Mouse (Mus musculus): ENCODE data around the gene Slc25a11. TPM values are rescaled to one million over a fixed set of nuclear protein-coding genes. Genes with fewer than 3 reads are reported as not detected.

Gene Slc25a11
- polyA plus RNA-seq, 1 experiment from 2014 or later, result 171 TPM

DNA sequence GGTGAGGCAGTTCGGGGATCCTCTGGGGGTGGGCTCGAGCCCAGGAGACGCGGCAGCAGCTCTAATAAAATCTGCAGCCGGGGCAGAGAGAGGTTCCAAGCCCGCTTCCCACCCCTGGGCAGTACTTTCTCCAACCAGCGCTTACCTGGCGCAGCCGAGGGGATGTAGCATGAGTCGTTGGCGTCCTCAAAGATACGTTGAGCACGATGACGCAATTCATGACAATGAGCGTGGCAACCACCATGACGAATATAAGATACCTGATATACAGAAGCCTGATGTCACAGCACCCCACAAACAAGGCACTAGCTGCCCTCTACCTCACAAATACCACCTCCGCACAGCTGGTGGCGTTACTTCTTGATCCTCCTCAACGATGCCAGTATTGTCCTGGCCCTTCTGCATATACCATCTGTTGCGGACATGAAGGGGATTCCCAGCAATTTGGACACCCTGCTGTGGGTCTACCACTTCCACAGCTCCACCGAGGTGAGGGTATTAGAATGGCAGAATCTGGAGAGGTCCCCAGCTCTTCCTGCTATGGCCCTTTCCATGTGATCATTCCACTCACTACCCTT is 31.7 kb downstream of the Slc25a11 start, which contains the start of gene 4930544D05Rik:
Gene 4930544D05Rik (plus strand): TSS at position 333 of the 578 bp plus-strand sequence.
- H3K4me2 ChIP-seq (replicated peaks), result peak within 1 kb of the TSS; percentile 83
- no peaks in the 10 kb centered on the region for H3K9me3 ChIP-seq (replicated peaks)
- H3K27me3 ChIP-seq, result no peaks in the 10 kb centered on the region
- peak within 1 kb of the TSS; percentile 45 for H3K9ac ChIP-seq
- peak within 1 kb of the TSS; percentile 52 for H3K27ac ChIP-seq (replicated peaks)
- H3K36me3 ChIP-seq, result peaks cover 28% of the 10 kb centered on the region
- 14% methylated on average over 21 of the region's 21 CpGs for WGBS
- H3K4me1 ChIP-seq, result peaks cover 14% of the 10 kb centered on the region
- H3K4me3 ChIP-seq (replicated peaks), result peak within 1 kb of the TSS; percentile 42
- ATAC-seq (ENCODE audit: insufficient number of reproducible peaks, low FRiP score, low TSS enrichment, low read depth), result peak; percentile 13; the same call in 1 of the 2 replicates

DNA sequence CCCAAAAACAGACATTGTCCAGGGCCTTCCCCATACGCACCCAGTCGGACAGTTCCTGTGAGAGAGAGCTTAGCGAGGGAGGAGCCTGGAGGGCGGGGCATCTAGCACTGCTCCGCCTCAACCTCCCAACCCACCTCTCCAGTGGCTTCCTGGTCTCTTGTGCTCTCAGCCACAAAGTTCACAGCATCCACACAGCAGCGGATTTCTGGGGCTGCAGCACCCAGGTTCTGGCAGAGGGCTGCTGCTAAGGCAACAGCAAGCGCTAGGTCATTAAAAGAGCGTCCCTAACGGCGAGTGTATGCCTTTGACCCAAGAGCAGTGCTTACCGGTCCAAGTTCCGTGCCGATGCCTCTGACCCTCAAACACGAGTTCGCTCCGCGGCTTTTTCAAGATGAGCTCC is 32.2 kb downstream of the Slc25a11 start:
- peak; percentile 79; the same call in 1 of the 2 replicates for ATAC-seq (ENCODE audit: insufficient number of reproducible peaks, low FRiP score, low TSS enrichment, low read depth)
- peak overlapping the region; percentile 83 for H3K4me2 ChIP-seq (replicated peaks)
- H3K27me3 ChIP-seq, result no peaks in the 10 kb centered on the region
- peaks cover 34% of the 10 kb centered on the region for H3K36me3 ChIP-seq
- peak overlapping the region; percentile 45 for H3K9ac ChIP-seq
- WGBS, result 2% methylated on average over 17 of the region's 17 CpGs
- peaks cover 14% of the 10 kb centered on the region for H3K4me1 ChIP-seq
- H3K9me3 ChIP-seq (replicated peaks), result no peaks in the 10 kb centered on the region
- peak overlapping the region; percentile 42 for H3K4me3 ChIP-seq (replicated peaks)
- H3K27ac ChIP-seq (replicated peaks), result peak overlapping the region; percentile 52

DNA sequence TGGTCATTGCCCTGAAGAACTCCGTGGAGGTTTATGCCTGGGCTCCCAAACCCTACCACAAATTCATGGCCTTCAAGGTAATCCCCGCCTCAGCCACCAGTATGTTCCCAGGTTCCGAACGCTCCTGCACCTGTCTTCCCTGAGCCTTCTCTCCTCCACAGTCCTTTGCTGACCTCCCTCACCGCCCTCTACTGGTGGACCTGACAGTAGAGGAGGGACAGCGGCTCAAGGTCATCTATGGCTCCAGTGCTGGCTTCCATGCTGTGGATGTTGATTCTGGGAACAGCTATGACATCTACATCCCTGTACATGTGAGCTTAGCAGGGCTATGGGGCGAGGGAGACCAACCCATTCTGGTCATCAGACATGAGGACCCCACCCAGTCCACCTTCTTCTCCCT is 34.8 kb downstream of the Slc25a11 start:
- H3K4me3 ChIP-seq (replicated peaks), result no peak overlapping the region
- H3K9ac ChIP-seq, result no peak overlapping the region
- peaks cover 59% of the 10 kb centered on the region for H3K36me3 ChIP-seq
- no peak overlapping the region for H3K4me2 ChIP-seq (replicated peaks)
- H3K9me3 ChIP-seq (replicated peaks), result no peaks in the 10 kb centered on the region
- ATAC-seq (ENCODE audit: insufficient number of reproducible peaks, low FRiP score, low TSS enrichment, low read depth), result no peak
- 74% methylated on average over 7 of the region's 7 CpGs for WGBS
- H3K27ac ChIP-seq (replicated peaks), result no peak overlapping the region
- no peaks in the 10 kb centered on the region for H3K27me3 ChIP-seq
- peaks cover 14% of the 10 kb centered on the region for H3K4me1 ChIP-seq

GRCm38 (mm10) chr11:70610752-70611151 is 36.5 kb downstream of the Slc25a11 start:
- no peak overlapping the region for H3K4me2 ChIP-seq (replicated peaks)
- H3K9ac ChIP-seq, result no peak overlapping the region
- H3K4me1 ChIP-seq, result peaks cover 12% of the 10 kb centered on the region
- H3K4me3 ChIP-seq (replicated peaks), result no peak overlapping the region
- H3K27ac ChIP-seq (replicated peaks), result no peak overlapping the region
- ATAC-seq (ENCODE audit: insufficient number of reproducible peaks, low FRiP score, low TSS enrichment, low read depth), result no peak
- no peaks in the 10 kb centered on the region for H3K27me3 ChIP-seq
- H3K36me3 ChIP-seq, result peaks cover 77% of the 10 kb centered on the region
- WGBS, result 84% methylated on average over 4 of the region's 4 CpGs
- H3K9me3 ChIP-seq (replicated peaks), result no peaks in the 10 kb centered on the region

DNA sequence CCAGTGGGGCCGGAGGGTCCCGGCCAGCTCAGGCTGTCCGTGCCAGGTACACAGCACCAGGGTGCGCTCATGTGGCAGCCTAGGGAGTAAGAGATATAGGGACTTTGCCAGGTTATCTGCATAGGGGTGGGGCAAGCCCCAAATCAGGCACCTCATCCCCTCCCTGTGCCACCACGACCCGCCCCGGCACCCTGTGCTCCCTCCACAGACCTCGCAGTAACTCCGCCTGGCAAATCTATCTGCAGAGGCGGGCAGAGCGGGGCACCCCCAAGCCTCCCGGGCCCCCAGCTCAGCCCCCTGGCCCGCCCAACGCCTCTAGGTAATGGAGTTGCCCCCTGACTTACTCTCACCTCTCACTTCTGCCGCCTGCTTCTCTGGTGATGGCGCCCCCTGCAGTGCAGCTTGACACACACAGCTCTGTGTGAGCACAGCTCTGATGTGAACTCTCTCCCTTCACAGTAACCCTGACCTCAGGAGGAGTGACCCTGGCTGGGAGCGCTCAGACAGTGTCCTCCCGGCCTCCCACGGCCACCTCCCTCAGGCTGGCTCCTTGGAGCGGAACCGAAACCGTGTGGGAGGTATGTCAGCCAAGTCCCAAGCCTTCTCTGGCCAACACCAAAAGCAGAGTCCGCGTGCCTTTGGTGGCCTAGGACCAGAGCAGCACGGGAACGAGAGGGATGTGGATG is 38.8 kb downstream of the Slc25a11 start:
- no peaks in the 10 kb centered on the region for H3K4me1 ChIP-seq
- no peaks in the 10 kb centered on the region for H3K27me3 ChIP-seq
- 85% methylated on average over 26 of the region's 26 CpGs for WGBS
- H3K9me3 ChIP-seq (replicated peaks), result no peaks in the 10 kb centered on the region
- no peak overlapping the region for H3K4me3 ChIP-seq (replicated peaks)
- no peak overlapping the region for H3K4me2 ChIP-seq (replicated peaks)
- H3K9ac ChIP-seq, result no peak overlapping the region
- no peak overlapping the region for H3K27ac ChIP-seq (replicated peaks)
- ATAC-seq (ENCODE audit: insufficient number of reproducible peaks, low FRiP score, low TSS enrichment, low read depth), result no peak
- H3K36me3 ChIP-seq, result peaks cover 98% of the 10 kb centered on the region

- no peak overlapping the region for H3K4me3 ChIP-seq (replicated peaks)
- 83% methylated on average over 9 of the region's 9 CpGs for WGBS
- no peak overlapping the region for H3K4me2 ChIP-seq (replicated peaks)
- H3K9ac ChIP-seq, result no peak overlapping the region
- H3K27me3 ChIP-seq, result no peaks in the 10 kb centered on the region
- H3K27ac ChIP-seq (replicated peaks), result no peak overlapping the region
- H3K4me1 ChIP-seq, result no peaks in the 10 kb centered on the region
- peaks cover 99% of the 10 kb centered on the region for H3K36me3 ChIP-seq
- ATAC-seq (ENCODE audit: insufficient number of reproducible peaks, low FRiP score, low TSS enrichment, low read depth), result no peak
- no peaks in the 10 kb centered on the region for H3K9me3 ChIP-seq (replicated peaks)
Observed at GRCm38 (mm10) chr11:70607611-70608010, 39.7 kb downstream of the Slc25a11 start.

- peaks cover 92% of the 10 kb centered on the region for H3K36me3 ChIP-seq
- 58% methylated on average over 12 of the region's 12 CpGs for WGBS
Observed at GRCm38 (mm10) chr11:70606717-70607116, 40.6 kb downstream of the Slc25a11 start.

DNA sequence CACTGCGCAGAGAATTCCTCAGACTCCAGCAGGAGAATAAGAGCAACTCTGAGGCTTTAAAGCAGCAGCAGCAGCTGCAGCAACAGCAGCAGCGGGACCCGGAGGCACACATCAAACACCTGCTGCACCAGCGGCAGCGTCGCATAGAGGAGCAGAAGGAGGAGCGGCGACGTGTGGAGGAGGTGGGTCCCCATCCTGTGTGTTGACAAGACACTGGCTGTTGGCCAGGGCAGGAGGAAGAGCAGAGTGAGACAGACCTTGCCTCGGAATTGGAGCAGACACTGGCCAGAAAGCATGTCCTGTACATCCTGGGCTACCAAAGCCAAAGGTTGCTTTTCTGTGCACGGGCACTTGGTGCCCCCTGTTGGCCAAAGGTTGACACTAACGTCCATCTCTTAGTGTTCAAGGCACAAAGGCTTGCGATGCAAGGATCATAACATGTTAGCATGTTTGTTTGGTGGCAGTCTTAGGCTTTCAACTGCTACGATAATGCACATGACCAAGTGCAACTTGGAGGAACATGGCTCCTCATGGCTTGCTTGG is 42.2 kb downstream of the Slc25a11 start:
- Histone ChIP-seq H3K4me3 (replicated peaks) (no peak overlapping the region), H3K9ac (no peak overlapping the region), H3K9me3 (replicated peaks) (no peaks in the 10 kb centered on the region), H3K4me1 (no peaks in the 10 kb centered on the region), H3K36me3 (peaks cover 80% of the 10 kb centered on the region), H3K27ac (replicated peaks) (no peak overlapping the region), H3K4me2 (replicated peaks) (no peak overlapping the region), H3K27me3 (no peaks in the 10 kb centered on the region)
- WGBS, result 53% methylated on average over 14 of the region's 14 CpGs
- no peak for ATAC-seq (ENCODE audit: insufficient number of reproducible peaks, low FRiP score, low TSS enrichment, low read depth)

More at GRCm38 (mm10) chr11:70606717-70607116, 40.6 kb downstream of the Slc25a11 start:
- H3K27me3 ChIP-seq, result no peaks in the 10 kb centered on the region
- H3K27ac ChIP-seq (replicated peaks), result no peak overlapping the region
- H3K9ac ChIP-seq, result no peak overlapping the region
- no peak overlapping the region for H3K4me3 ChIP-seq (replicated peaks)
- no peaks in the 10 kb centered on the region for H3K9me3 ChIP-seq (replicated peaks)
- no peaks in the 10 kb centered on the region for H3K4me1 ChIP-seq
- ATAC-seq (ENCODE audit: insufficient number of reproducible peaks, low FRiP score, low TSS enrichment, low read depth), result no peak
- no peak overlapping the region for H3K4me2 ChIP-seq (replicated peaks)

GRCm38 (mm10) chr11:70598451-70598953 is 48.8 kb downstream of the Slc25a11 start:
- Histone ChIP-seq H3K4me3 (replicated peaks) (no peak overlapping the region), H3K9ac (no peak overlapping the region), H3K4me1 (no peaks in the 10 kb centered on the region; the same call in 1 of the 2 replicates), H3K36me3 (peaks cover 36% of the 10 kb centered on the region), H3K27me3 (no peaks in the 10 kb centered on the region), H3K9me3 (replicated peaks) (no peaks in the 10 kb centered on the region), H3K4me2 (replicated peaks) (no peak overlapping the region), H3K27ac (replicated peaks) (no peak overlapping the region)
- ATAC-seq (ENCODE audit: insufficient number of reproducible peaks, low FRiP score, low TSS enrichment, low read depth), result no peak
- WGBS, result 84% methylated on average over 9 of the region's 9 CpGs

DNA sequence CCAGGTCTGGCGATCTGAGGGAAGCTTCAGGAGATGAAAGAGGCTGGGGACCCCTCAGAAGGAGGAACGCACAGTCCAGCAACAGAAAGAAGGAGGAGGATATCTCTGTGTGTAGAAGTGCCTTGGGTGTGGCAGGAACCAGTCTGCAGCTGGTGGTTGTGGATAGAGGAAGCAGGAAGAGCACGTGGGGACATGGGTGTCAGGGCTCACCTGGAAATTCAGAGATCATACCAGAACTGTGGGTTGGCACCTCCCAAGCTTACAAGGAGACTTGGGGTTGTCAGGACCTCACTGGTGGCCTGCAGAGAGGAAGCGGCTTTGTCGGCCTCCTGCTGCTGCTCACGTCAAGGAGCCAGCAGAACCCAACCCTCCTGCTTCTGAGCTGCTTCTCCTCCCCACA is 50.0 kb downstream of the Slc25a11 start:
- Histone ChIP-seq H3K4me1 (no peaks in the 10 kb centered on the region; the same call in 1 of the 2 replicates), H3K27me3 (no peaks in the 10 kb centered on the region), H3K9me3 (replicated peaks) (no peaks in the 10 kb centered on the region), H3K36me3 (peaks cover 26% of the 10 kb centered on the region), H3K4me3 (replicated peaks) (no peak overlapping the region), H3K27ac (replicated peaks) (no peak overlapping the region), H3K4me2 (replicated peaks) (no peak overlapping the region), H3K9ac (no peak overlapping the region)
- WGBS, result 88% methylated on average over 6 of the region's 6 CpGs
- no peak for ATAC-seq (ENCODE audit: insufficient number of reproducible peaks, low FRiP score, low TSS enrichment, low read depth)

GRCm38 (mm10) chr11:70596094-70596493 is 51.2 kb downstream of the Slc25a11 start:
- H3K27me3 ChIP-seq, result no peaks in the 10 kb centered on the region
- ATAC-seq (ENCODE audit: insufficient number of reproducible peaks, low FRiP score, low TSS enrichment, low read depth), result no peak
- H3K4me3 ChIP-seq (replicated peaks), result no peak overlapping the region
- no peaks in the 10 kb centered on the region; the same call in 1 of the 2 replicates for H3K4me1 ChIP-seq
- H3K9ac ChIP-seq, result peak overlapping the region; percentile 7; the same call in 1 of the 2 replicates
- H3K27ac ChIP-seq (replicated peaks), result no peak overlapping the region; the same call in 1 of the 2 replicates
- H3K36me3 ChIP-seq, result peaks cover 21% of the 10 kb centered on the region
- WGBS, result 50% methylated on average over 4 of the region's 4 CpGs
- H3K4me2 ChIP-seq (replicated peaks), result no peak overlapping the region
- no peaks in the 10 kb centered on the region for H3K9me3 ChIP-seq (replicated peaks)
